Mouse (Mus musculus): Measurements from ENCODE around the gene Sgcd. TPM values are rescaled to one million over a fixed set of nuclear protein-coding genes. Genes with fewer than 3 reads are reported as not detected.

The Sgcd gene
- total RNA-seq, 1 experiment, result 1.0 TPM

GRCm38 (mm10) chr11:47073538-47073937 lies 915.2 kb downstream of the Sgcd start:
- H3K4me3 ChIP-seq (ENCODE audit: insufficient read depth in 1 of 2, low read depth in 1 of 2, low read length in 2 of 2, poor library complexity in 1 of 2, severe bottlenecking in 1 of 2), result no peak overlapping the region
- in situ Hi-C loops (cut with MboI; ENCODE audit: low sequenced_read_pairs in 2 of 2, unreplicated experiment in 2 of 2), result no loop called here
- H3K9me3 ChIP-seq (ENCODE audit: control insufficient read depth, insufficient read depth, low read depth, low read length), result no peaks in the 10 kb centered on the region
- H3K36me3 ChIP-seq (ENCODE audit: control insufficient read depth, insufficient read depth, low read length, poor library complexity, severe bottlenecking), result no peaks in the 10 kb centered on the region
- no peak for DNase-seq (ENCODE audit: low read depth, low spot score)
- no peak for TF ChIP-seq ZC3H11A (IDR thresholded peaks at IDR 0.05; ENCODE audit: borderline replicate concordance, low read depth, low read length)
- TF ChIP-seq HCFC1 (IDR thresholded peaks at IDR 0.05; ENCODE audit: borderline replicate concordance, insufficient read depth, low read length), result no peak
- TF ChIP-seq CHD2 (IDR thresholded peaks at IDR 0.05; ENCODE audit: low read depth, low read length), result no peak
- TF ChIP-seq ZNF384 (IDR thresholded peaks at IDR 0.05; ENCODE audit: low read depth, low read length), result no peak
- TF ChIP-seq MAFK (IDR thresholded peaks at IDR 0.05; ENCODE audit: insufficient read depth, low read depth, low read length), result no peak
- H3K9ac ChIP-seq (ENCODE audit: insufficient read depth, low read depth, low read length, poor library complexity, severe bottlenecking), result no peak overlapping the region
- H3K27ac ChIP-seq (ENCODE audit: insufficient read depth, low read depth, low read length, poor library complexity, severe bottlenecking), result no peak overlapping the region
- no peaks in the 10 kb centered on the region for H3K4me1 ChIP-seq (ENCODE audit: control insufficient read depth in 2 of 2, insufficient read depth in 2 of 2, low read length in 2 of 2, poor library complexity in 1 of 2)

GRCm38 (mm10) chr11:47071161-47071560 lies 917.6 kb downstream of the Sgcd start:
- in situ Hi-C loops (cut with MboI; ENCODE audit: low sequenced_read_pairs in 2 of 2, unreplicated experiment in 2 of 2), result no loop called here
- Histone ChIP-seq H3K36me3 (ENCODE audit: control insufficient read depth, insufficient read depth, low read length, poor library complexity, severe bottlenecking) (no peaks in the 10 kb centered on the region), H3K9ac (ENCODE audit: insufficient read depth, low read depth, low read length, poor library complexity, severe bottlenecking) (no peak overlapping the region), H3K27ac (ENCODE audit: insufficient read depth, low read depth, low read length, poor library complexity, severe bottlenecking) (no peak overlapping the region), H3K9me3 (ENCODE audit: control insufficient read depth, insufficient read depth, low read depth, low read length) (no peaks in the 10 kb centered on the region), H3K4me1 (ENCODE audit: control insufficient read depth in 2 of 2, insufficient read depth in 2 of 2, low read length in 2 of 2, poor library complexity in 1 of 2) (no peaks in the 10 kb centered on the region), H3K4me3 (ENCODE audit: insufficient read depth in 1 of 2, low read depth in 1 of 2, low read length in 2 of 2, poor library complexity in 1 of 2, severe bottlenecking in 1 of 2) (no peak overlapping the region)
- TF ChIP-seq MAFK (IDR thresholded peaks at IDR 0.05; ENCODE audit: insufficient read depth, low read depth, low read length) (no peak), CHD2 (IDR thresholded peaks at IDR 0.05; ENCODE audit: low read depth, low read length) (no peak), ZC3H11A (IDR thresholded peaks at IDR 0.05; ENCODE audit: borderline replicate concordance, low read depth, low read length) (no peak), HCFC1 (IDR thresholded peaks at IDR 0.05; ENCODE audit: borderline replicate concordance, insufficient read depth, low read length) (no peak), ZNF384 (IDR thresholded peaks at IDR 0.05; ENCODE audit: low read depth, low read length) (no peak)
- DNase-seq (ENCODE audit: low read depth, low spot score), result no peak

GRCm38 (mm10) chr11:47069769-47070384 lies 918.9 kb downstream of the Sgcd start:
- in situ Hi-C loops (cut with MboI; ENCODE audit: low sequenced_read_pairs in 2 of 2, unreplicated experiment in 2 of 2), result no loop called here
- H3K27ac ChIP-seq (ENCODE audit: insufficient read depth, low read depth, low read length, poor library complexity, severe bottlenecking), result no peak overlapping the region
- no peak for DNase-seq (ENCODE audit: low read depth, low spot score)
- H3K36me3 ChIP-seq (ENCODE audit: control insufficient read depth, insufficient read depth, low read length, poor library complexity, severe bottlenecking), result no peaks in the 10 kb centered on the region
- no peaks in the 10 kb centered on the region for H3K9me3 ChIP-seq (ENCODE audit: control insufficient read depth, insufficient read depth, low read depth, low read length)
- TF ChIP-seq ZNF384 (IDR thresholded peaks at IDR 0.05; ENCODE audit: low read depth, low read length) (no peak), ZC3H11A (IDR thresholded peaks at IDR 0.05; ENCODE audit: borderline replicate concordance, low read depth, low read length) (no peak), MAFK (IDR thresholded peaks at IDR 0.05; ENCODE audit: insufficient read depth, low read depth, low read length) (no peak), CHD2 (IDR thresholded peaks at IDR 0.05; ENCODE audit: low read depth, low read length) (no peak), HCFC1 (IDR thresholded peaks at IDR 0.05; ENCODE audit: borderline replicate concordance, insufficient read depth, low read length) (no peak)
- H3K9ac ChIP-seq (ENCODE audit: insufficient read depth, low read depth, low read length, poor library complexity, severe bottlenecking), result no peak overlapping the region
- no peaks in the 10 kb centered on the region for H3K4me1 ChIP-seq (ENCODE audit: control insufficient read depth in 2 of 2, insufficient read depth in 2 of 2, low read length in 2 of 2, poor library complexity in 1 of 2)
- H3K4me3 ChIP-seq (ENCODE audit: insufficient read depth in 1 of 2, low read depth in 1 of 2, low read length in 2 of 2, poor library complexity in 1 of 2, severe bottlenecking in 1 of 2), result no peak overlapping the region

- Histone ChIP-seq H3K36me3 (ENCODE audit: control insufficient read depth, insufficient read depth, low read length, poor library complexity, severe bottlenecking) (no peaks in the 10 kb centered on the region), H3K9ac (ENCODE audit: insufficient read depth, low read depth, low read length, poor library complexity, severe bottlenecking) (no peak overlapping the region), H3K27ac (ENCODE audit: insufficient read depth, low read depth, low read length, poor library complexity, severe bottlenecking) (no peak overlapping the region), H3K4me3 (ENCODE audit: insufficient read depth in 1 of 2, low read depth in 1 of 2, low read length in 2 of 2, poor library complexity in 1 of 2, severe bottlenecking in 1 of 2) (no peak overlapping the region), H3K9me3 (ENCODE audit: control insufficient read depth, insufficient read depth, low read depth, low read length) (no peaks in the 10 kb centered on the region), H3K4me1 (ENCODE audit: control insufficient read depth in 2 of 2, insufficient read depth in 2 of 2, low read length in 2 of 2, poor library complexity in 1 of 2) (no peaks in the 10 kb centered on the region)
- in situ Hi-C loops (cut with MboI; ENCODE audit: low sequenced_read_pairs in 2 of 2, unreplicated experiment in 2 of 2), result no loop called here
- no peak for DNase-seq (ENCODE audit: low read depth, low spot score)
- no peak for TF ChIP-seq CHD2 (IDR thresholded peaks at IDR 0.05; ENCODE audit: low read depth, low read length)
- no peak for TF ChIP-seq ZC3H11A (IDR thresholded peaks at IDR 0.05; ENCODE audit: borderline replicate concordance, low read depth, low read length)
- no peak for TF ChIP-seq HCFC1 (IDR thresholded peaks at IDR 0.05; ENCODE audit: borderline replicate concordance, insufficient read depth, low read length)
- TF ChIP-seq MAFK (IDR thresholded peaks at IDR 0.05; ENCODE audit: insufficient read depth, low read depth, low read length), result no peak
- no peak for TF ChIP-seq ZNF384 (IDR thresholded peaks at IDR 0.05; ENCODE audit: low read depth, low read length)
These were observed 925.1 kb downstream of the Sgcd start for GRCm38 (mm10) chr11:47063690-47064089.
